Mouse (Mus musculus) heart, postnatal 0 days (tissue): ENCODE results near the gene Tex44. TPM values are rescaled to one million over a fixed set of nuclear protein-coding genes. Genes with fewer than 3 reads are reported as not detected.

Experiments used
- ATAC-seq: fragments of 200-750 bp; cut with Nextera tagmentation; 2 replicates; pipeline ENCODE4 v1.8.0; 2017; ENCODE audit warnings: low read depth, moderate number of reproducible peaks, moderate library complexity; ENCODE audit not compliant: insufficient read depth
- DNase-seq: peaks from one replicate; pipeline ENCODE4 v3.0.0-alpha.2; 2016; ENCODE audit warnings: low spot score
- H3K27ac ChIP-seq: fragments of 300-500 bp; sonication (generic); 2 replicates; pipeline ENCODE4 v1.5.1; 2014; ENCODE audit warnings: low read depth, mild to moderate bottlenecking
- H3K27me3 ChIP-seq: fragments of 300-500 bp; sonication (generic); 2 replicates; pipeline ENCODE4 v1.6.1; 2014; ENCODE audit warnings: low read length, mixed read lengths; ENCODE audit not compliant: control insufficient read depth, insufficient read depth
- H3K36me3 ChIP-seq: fragments of 300-500 bp; sonication (generic); replicated peaks from 2 replicates; pipeline ENCODE4 v1.6.1; 2014; ENCODE audit warnings: low read length, mixed read lengths; ENCODE audit not compliant: control insufficient read depth, insufficient read depth
- H3K4me1 ChIP-seq: fragments of 300-500 bp; sonication (generic); 2 replicates; pipeline ENCODE4 v1.6.1; 2014; ENCODE audit warnings: antibody characterized with exemption; ENCODE audit not compliant: control insufficient read depth, insufficient read depth
- H3K4me2 ChIP-seq: fragments of 300-500 bp; sonication (generic); 2 replicates; pipeline ENCODE4 v1.6.1; 2014; ENCODE audit warnings: low read depth, mild to moderate bottlenecking, low read length, moderate library complexity
- H3K4me3 ChIP-seq: fragments of 300-500 bp; sonication (generic); 2 replicates; pipeline ENCODE4 v1.5.1; 2014; ENCODE audit warnings: low read depth, low read length
- H3K9ac ChIP-seq: fragments of 300-500 bp; sonication (generic); replicated peaks from 2 replicates; pipeline ENCODE4 v1.6.1; 2014; ENCODE audit warnings: low read depth, low read length, mixed read lengths
- H3K9me3 ChIP-seq: fragments of 300-500 bp; sonication (generic); replicated peaks from 2 replicates; pipeline ENCODE4 v1.6.1; 2016; ENCODE audit warnings: low read length; ENCODE audit not compliant: control insufficient read depth
- CTCF ChIP-seq: IDR thresholded peaks from 2 replicates; pipeline ENCODE4 v1.5.1; 2016; ENCODE audit warnings: antibody characterized with exemption, control low read depth, low read depth
- EP300 ChIP-seq: IDR thresholded peaks from 2 replicates; pipeline ENCODE4 v1.6.1; 2016; ENCODE audit warnings: antibody characterized with exemption, low read depth
- WGBS: fragments of 180-500 bp; shearing (Covaris S2); extraction: QIAGEN DNeasy Blood & Tissue Kit; methylation state at CpG from one replicate; pipeline ENCODE4 v1.1.7; 2014; 5-methylcytosine and 5-hydroxymethylcytosine counted together
- polyA plus RNA-seq: library from polyadenylated mRNA; unstranded; fragments of >200 nt; fragmentation: Nextera tagmentation; extraction: Ambion mirVana; gene quantifications from 2 replicates; pipeline ENCODE4 v1.2.1, GENCODE M21; 2015
- total RNA-seq: library from RNA; depleted of rRNA; stranded (reverse); fragments of >200 nt; gene quantifications from 2 replicates; pipeline ENCODE4 v1.2.3, GENCODE M21; 2014; ENCODE audit warnings: low replicate concordance

Tex44 gene
- total and polyA plus RNA-seq, 2 experiments from 2014 or later = not detected

DNA sequence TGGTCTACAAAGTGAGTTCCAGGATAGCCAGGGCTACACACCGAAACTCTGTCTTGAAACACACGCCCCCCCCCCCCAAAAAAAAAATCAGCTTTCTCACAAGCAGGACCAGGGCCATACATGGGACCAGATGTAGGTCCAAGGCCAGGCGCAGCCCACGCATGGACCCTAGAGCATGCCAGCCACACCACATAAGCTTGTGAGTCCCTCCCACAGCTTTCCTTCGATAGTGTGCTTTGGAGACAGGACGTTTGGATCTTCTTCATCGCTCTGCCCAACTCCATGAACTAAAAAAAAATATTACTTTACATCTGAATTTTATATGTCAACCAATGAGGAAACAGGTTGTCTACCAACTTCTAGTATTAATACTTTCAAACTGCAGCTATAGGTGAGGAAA lies 7.2 kb downstream of the Tex44 start:
- no peak for TF ChIP-seq CTCF
- TF ChIP-seq EP300 = no peak
- DNase-seq (no peak), ATAC-seq (no peak)
- WGBS = 79% methylated on average over 7 of the region's 7 CpGs
- H3K9me3 ChIP-seq = no peaks in the 10 kb centered on the region
- peaks cover 34% of the 10 kb centered on the region for H3K4me1 ChIP-seq
- H3K27me3 ChIP-seq = no peaks in the 10 kb centered on the region
- no peak overlapping the region for H3K9ac ChIP-seq
- H3K27ac ChIP-seq = peak overlapping the region; percentile 99
- no peak overlapping the region for H3K4me2 ChIP-seq
- H3K36me3 ChIP-seq = no peaks in the 10 kb centered on the region
- H3K4me3 ChIP-seq = no peak overlapping the region

DNA sequence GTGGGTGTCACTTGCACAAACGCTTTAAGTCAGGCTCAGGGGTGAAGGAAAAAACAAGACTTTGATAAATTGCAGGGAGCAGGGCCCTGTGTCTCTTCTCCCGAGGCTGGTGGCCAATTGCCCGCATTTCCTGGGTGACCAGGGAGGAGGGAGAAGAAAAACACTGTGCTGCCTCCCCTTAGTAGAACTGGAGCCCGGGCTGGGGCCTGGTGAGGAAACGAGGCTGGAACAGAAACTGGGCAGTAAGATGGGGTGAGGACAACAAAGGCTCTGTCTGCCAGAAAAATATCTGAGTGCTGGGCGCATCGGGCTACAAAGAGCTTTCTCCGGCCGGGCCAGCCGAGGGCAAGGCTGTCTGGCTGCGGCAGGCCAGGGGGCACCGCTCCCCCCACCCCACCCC lies 7.9 kb downstream of the Tex44 start:
- DNase-seq (peak; percentile 79), ATAC-seq (peak; percentile 59)
- no peak; the same call in 1 of the 2 replicates for TF ChIP-seq EP300
- no peak for TF ChIP-seq CTCF
- no peaks in the 10 kb centered on the region for H3K36me3 ChIP-seq
- whole genome bisulfite sequencing = 1% methylated on average over 12 of the region's 12 CpGs
- H3K4me3 ChIP-seq = peak overlapping the region; percentile 45
- H3K27ac ChIP-seq = peak overlapping the region; percentile 99
- peaks cover 34% of the 10 kb centered on the region for H3K4me1 ChIP-seq
- no peaks in the 10 kb centered on the region for H3K27me3 ChIP-seq
- peak overlapping the region; percentile 73 for H3K4me2 ChIP-seq
- H3K9ac ChIP-seq = peak overlapping the region; percentile 50
- no peaks in the 10 kb centered on the region for H3K9me3 ChIP-seq

DNA sequence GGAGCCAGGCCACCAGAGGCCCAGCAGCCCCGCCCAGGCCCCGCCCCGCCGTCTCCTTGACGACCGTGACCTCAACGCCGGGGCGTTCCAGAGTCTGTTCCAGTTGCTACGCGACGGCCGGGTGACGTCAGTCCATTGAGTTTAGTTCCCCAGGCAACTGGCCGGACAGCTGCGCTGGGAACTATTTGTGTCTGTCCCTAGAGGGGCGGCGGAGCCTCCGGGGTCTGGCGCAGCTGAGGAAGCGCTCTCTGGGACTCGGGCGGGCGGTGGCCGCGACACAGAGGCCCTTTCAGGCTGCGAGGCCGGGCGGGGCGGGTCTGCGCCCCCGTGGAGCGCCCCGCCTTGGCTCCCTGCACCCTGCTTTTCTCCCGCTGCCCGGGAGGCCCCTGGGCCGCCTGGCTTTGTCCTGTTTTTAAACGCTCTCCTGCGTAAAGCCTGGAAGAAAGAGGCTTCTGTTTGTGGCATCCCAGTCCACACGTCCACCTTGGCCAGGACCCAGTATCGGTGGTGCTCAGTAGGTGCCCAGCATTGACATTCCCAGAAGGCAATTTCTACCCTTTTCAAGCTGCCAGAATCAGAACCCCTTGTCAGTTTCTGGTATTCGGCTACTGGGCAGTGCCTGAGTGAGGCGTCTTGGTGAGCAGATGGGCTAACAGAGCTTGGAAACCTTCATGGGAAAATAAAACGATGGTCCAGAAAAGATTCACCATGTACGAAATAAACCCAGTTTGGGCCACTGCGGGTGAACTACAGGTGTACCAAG lies 8.5 kb downstream of the Tex44 start:
- peak overlapping the region; percentile 75 for H3K9ac ChIP-seq
- DNase-seq = peak; percentile 98
- peak overlapping the region; percentile 45 for H3K4me3 ChIP-seq
- no peaks in the 10 kb centered on the region for H3K9me3 ChIP-seq
- H3K36me3 ChIP-seq = no peaks in the 10 kb centered on the region
- 3% methylated on average over 44 of the region's 46 CpGs for WGBS
- peak; percentile 94 for ATAC-seq
- peaks cover 37% of the 10 kb centered on the region for H3K4me1 ChIP-seq
- H3K4me2 ChIP-seq = peak overlapping the region; percentile 73
- peak overlapping the region; percentile 99 for H3K27ac ChIP-seq
- no peak for TF ChIP-seq CTCF
- TF ChIP-seq EP300 = no peak; the same call in 1 of the 2 replicates
- H3K27me3 ChIP-seq = no peaks in the 10 kb centered on the region

DNA sequence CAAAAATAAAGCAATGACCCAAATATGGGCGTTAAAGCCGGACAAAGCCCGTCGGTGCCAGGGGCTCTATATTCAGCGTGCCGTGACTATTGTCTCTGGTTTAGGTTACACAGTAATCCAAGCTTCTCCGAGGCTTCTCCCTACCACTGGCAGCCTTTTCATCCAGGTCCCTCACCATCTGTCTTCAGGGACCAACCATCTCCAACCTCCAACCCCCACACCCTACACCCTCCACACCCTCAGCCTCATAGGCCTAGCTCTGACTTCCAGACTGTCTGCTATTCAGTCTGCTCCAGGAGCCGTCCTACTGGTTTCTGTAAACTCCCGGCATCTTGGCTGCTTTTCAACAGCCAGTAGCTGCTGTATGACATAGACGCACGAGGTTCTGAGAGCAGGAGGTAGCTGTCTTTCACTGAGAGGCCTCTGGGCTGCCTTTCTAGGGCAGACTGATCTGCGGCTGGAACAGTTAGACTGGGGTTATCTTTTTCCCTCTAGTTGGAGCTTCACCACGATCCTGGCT lies 9.2 kb downstream of the Tex44 start:
- peak overlapping the region; percentile 75 for H3K9ac ChIP-seq
- 7% methylated on average over 13 of the region's 13 CpGs for WGBS
- H3K27me3 ChIP-seq = no peaks in the 10 kb centered on the region
- no peak overlapping the region for H3K4me3 ChIP-seq
- peak overlapping the region; percentile 99 for H3K27ac ChIP-seq
- TF ChIP-seq EP300 = peak; percentile 37; the same call in 1 of the 2 replicates
- TF ChIP-seq CTCF = no peak
- no peaks in the 10 kb centered on the region for H3K36me3 ChIP-seq
- H3K4me2 ChIP-seq = peak overlapping the region; percentile 73
- no peaks in the 10 kb centered on the region for H3K9me3 ChIP-seq
- ATAC-seq (peak; percentile 34), DNase-seq (peak; percentile 90)
- H3K4me1 ChIP-seq = peaks cover 44% of the 10 kb centered on the region

DNA sequence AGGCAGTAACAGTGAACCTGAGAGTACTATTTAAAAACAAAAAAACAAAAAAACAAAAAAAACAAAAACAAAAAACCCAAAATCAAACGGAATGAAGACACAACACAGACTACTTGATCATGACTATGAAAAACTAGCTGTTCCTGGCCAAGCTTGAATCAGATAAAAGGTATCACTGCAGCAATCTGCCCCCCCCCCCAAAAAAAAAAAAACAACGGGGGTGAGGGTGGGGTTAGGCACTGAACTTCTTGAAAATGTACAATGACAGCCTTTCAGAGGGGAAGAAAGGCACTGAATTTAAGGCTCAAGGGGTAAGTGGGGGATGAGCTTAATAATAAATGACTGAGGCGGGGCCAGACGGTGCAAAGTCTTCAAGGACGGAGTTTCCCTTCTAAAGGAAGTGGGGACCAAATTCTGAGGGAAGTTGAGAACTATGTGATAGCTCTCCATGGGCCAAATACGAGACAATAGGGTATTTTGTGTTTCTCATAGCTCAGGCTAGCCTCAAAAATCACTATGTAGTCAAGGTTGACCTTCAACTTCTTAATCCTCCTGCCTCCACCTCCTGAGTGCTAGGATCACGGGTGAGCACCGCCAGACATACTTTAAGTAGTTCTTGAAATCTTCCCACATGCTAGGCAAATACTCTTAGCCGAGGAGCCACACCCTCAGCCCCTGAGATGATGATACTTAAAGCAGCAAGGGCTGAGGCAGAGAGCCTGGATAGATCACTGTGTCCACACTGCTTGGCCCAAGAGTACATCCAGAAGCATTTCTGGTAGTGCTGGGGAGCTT lies 11.3 kb downstream of the Tex44 start:
- no peak overlapping the region for H3K9ac ChIP-seq

More for the DNA sequence above, 11.3 kb downstream of the Tex44 start:
- peak overlapping the region; percentile 18; the same call in 1 of the 2 replicates for H3K27ac ChIP-seq
- no peaks in the 10 kb centered on the region for H3K36me3 ChIP-seq
- DNase-seq (no peak), ATAC-seq (no peak)
- no peaks in the 10 kb centered on the region for H3K27me3 ChIP-seq
- no peak overlapping the region for H3K4me2 ChIP-seq
- H3K4me3 ChIP-seq = no peak overlapping the region
- WGBS = 69% methylated on average over 9 of the region's 9 CpGs
- no peaks in the 10 kb centered on the region for H3K9me3 ChIP-seq
- peaks cover 50% of the 10 kb centered on the region for H3K4me1 ChIP-seq
- no peak for TF ChIP-seq EP300
- TF ChIP-seq CTCF = no peak
